Mouse (Mus musculus) telencephalon, adult 2 months (tissue): ENCODE measurements at regions not wholly inside any gene's neighbourhood (a gene's known extent, or its start where the extent isn't known, plus 50 kb on each side); places are given as distances from the start of the nearest gene placed in this dataset.

Source experiments
- DNase-seq: peaks from one replicate; pipeline ENCODE4 v3.0.0-alpha.2; 2011; ENCODE audit warnings: low read depth, low spot score

DNA sequence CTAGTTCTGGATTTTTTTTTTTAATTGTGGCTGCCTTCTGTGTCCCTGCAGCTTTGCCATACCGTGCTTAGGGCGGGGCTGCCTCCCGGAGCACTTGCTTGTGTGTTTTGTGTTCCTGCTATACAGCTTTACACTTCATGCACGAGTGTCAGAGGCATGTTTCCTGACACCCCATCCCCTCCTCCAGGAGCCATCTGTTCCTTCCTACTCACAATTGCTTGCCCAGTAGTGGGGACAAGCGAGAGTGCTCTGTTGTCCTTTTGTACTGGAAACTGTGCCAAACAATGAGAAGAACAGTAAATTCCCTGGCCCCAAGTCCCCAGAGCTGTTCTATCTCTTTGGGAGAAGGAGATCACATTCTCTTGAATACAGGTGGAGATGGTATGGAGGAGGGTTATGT, 53.5 kb downstream of the Csf2 start:
- DNase-seq, result peak; percentile 50

DNA sequence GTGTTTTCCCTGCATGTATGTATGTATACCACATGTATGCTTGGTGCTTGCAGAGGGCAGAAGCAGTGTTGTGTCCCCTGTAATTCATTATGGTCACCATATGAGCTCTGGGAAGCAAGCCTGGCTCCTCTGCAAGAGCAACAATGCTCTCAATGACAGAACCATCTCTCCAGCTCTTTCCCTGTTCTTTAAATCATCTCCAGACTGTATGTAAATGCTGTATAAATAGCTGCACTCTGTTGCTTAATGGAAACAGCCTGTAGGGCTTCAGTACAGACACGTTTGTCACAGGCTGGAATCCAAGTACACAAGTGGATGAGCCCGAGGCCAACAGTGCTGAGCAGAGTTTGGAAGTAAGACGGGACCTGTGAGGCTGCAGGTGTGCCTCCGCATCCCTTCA, 54.7 kb downstream of the Csf2 start:
- no peak for DNase-seq

DNA sequence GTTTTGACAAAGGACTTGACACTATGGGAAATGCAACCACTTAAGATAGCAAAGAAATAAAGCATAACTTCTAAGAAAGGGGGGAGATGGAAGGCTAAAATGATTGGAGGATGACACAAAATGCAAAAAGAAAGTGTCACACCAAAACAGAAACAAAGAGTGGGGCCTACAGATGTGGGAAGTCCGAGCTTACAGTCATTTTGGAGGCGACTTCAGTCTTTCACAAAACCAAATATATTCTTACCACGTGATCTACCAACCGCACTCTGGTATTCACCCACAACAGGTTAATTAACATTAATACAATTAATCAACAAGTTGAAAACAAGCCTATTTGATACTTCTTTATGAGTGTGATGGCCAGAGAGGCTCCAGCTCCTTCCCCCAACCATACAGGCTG, 57.2 kb downstream of the Csf2 start:
- DNase-seq, result no peak

DNA sequence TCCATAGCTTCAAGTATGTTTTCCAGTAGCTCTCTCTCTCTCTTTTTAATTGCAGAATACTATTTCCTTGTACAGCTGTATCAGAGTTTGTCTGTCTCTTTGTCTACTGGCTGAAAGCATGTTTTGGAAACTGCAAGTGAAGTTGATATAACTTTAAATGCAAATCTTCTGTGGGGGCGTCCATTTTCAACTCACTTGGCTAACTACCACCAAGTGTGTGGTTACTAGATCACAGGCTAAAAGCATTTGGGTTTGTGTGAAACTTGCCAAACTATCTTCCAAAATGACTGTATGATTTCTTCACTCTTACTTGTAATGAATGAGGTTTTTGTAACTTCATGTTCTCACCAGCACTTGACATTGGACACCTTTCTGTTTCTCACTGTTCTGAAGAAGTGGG, 61.6 kb downstream of the Csf2 start:
- no peak for DNase-seq

DNA sequence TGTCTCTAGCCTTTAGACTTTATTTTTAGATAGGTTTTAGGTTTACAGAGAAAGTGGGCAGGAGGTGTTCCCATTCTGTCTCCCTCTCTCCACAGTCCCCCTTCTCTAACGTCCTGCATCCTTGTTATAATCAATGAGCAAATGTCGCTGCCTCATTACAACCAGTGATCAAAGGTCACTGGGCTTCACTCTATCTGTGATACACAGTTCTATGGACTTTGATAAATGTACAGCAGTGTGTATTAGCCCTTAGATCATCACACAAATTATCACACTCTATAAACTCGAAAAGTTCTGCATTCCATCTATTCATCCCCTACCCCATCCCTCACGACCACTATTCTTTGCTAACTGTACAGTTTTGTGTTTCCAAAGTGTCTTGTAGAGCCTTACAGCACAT, 62.1 kb downstream of the Csf2 start:
- no peak for DNase-seq

DNA sequence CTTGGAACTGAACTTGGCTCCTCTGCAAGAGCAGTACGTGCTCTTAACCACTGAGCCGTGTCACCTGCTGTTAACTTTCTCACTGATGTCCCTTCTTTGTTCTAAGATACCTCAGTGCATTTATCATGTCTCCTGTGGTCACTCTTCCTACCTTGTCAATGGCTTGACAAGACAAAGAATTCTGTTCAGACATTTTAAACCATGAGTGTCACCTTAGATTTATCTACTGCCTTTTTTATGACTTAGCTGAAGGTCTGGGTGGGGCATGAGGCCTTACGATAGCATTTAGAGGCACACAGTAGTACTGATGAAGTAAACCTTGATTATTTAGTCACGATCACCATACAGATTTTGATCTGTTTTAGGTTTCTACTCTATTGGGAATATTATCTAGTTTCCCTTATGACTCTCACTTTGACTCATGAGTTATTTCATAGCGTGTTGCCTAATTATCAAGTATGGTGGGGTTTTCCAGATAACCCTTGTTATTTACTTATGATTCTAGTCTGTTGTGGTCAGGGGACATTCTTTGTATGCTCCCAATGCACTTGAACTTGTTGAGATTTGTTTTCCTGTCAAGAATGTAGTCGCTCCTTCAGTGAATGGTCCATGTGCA, 63.6 kb downstream of the Csf2 start:
- no peak for DNase-seq

DNA sequence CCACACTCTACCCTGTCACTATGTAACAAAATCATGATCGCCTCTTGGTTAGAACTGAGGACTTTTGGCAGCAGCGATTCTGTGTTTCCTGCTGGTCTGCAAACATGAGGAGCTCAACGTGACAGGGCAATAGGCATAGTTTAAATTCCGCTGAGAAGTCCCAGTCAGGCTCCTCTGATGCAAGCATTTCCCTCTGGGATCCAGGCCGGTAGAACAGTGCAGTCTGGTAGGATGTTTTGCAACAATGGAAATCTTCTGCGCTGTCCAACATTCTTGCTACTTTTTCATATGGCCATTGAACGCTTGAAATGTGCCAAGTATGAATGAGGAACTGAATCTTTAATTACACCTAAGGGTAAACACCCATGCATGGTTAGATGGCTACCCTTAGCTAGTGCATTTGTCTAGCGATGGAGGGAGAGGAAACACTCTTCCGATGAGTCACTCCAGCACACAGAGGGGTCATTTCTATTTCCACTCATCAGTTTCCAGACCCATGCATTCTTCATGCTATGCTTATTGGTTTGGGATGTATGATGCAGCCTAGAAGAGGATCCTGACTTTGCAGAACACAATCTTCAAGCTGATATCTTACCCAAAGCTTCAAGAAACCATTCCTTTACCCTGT, 67.7 kb downstream of the Csf2 start:
- DNase-seq, result no peak
